Mouse (Mus musculus): Measurements from ENCODE around the gene Usf3. TPM values are rescaled to one million over a fixed set of nuclear protein-coding genes. Genes with fewer than 3 reads are reported as not detected.

The Usf3 gene
- total and polyA plus RNA-seq, 3 experiments: 4.0 to 8.5 (median 5.2) TPM

- in situ Hi-C loops (cut with MboI; ENCODE audit: low pct_ligation_motif_present, low pct_unique_long_range_greater_than_20kb, low sequenced_read_pairs) (no loop called here), dilution Hi-C loops (cut with MboI; ENCODE audit: extremely low pct_ligation_motif_present, extremely low pct_unique_long_range_greater_than_20kb, low sequenced_read_pairs) (no loop called here)
- H3K36me3 ChIP-seq (replicated peaks in 1 of 2; ENCODE audit: control insufficient read depth in 1 of 2, insufficient read depth in 1 of 2, low read length in 1 of 2): peaks cover 25 to 87% of the 10 kb centered on the region in 2 experiments
- H3K79me2 ChIP-seq (replicated peaks; ENCODE audit: control insufficient read depth, extremely low read depth, insufficient read depth, poor library complexity, severe bottlenecking): no peaks in the 10 kb centered on the region
- TF ChIP-seq IRF4 (IDR thresholded peaks at IDR 0.05; ENCODE audit: low read depth, low read length) (no peak), SMC3 (IDR thresholded peaks at IDR 0.05; ENCODE audit: low read depth, low read length) (no peak), MYC (IDR thresholded peaks at IDR 0.05; ENCODE audit: low read depth, low read length) (no peak), POLR2AphosphoS2 (IDR thresholded peaks at IDR 0.05; ENCODE audit: low read depth, low read length) (no peak)
- H3K27ac ChIP-seq (ENCODE audit: insufficient read depth, low read depth): no peak overlapping the region
- no peak for DNase-seq (ENCODE audit: extremely low read depth)
- no peak overlapping the region for H3K9ac ChIP-seq (ENCODE audit: insufficient read depth, low read depth)
- no peaks in the 10 kb centered on the region for H3K27me3 ChIP-seq (replicated peaks)
- H3K4me3 ChIP-seq (replicated peaks in 1 of 3; ENCODE audit: low read depth in 2 of 3, low read length in 2 of 3, poor library complexity in 1 of 3): no peak overlapping the region
- no peaks in the 10 kb centered on the region for H3K9me3 ChIP-seq (replicated peaks; ENCODE audit: low read length)
- H3K4me1 ChIP-seq (ENCODE audit: control insufficient read depth in 1 of 2, insufficient read depth in 2 of 2): peaks cover 4 to 18% of the 10 kb centered on the region in 2 experiments; a peak in 3 of 4 replicates
- H3K4me2 ChIP-seq (ENCODE audit: insufficient read depth, low read depth, poor library complexity, severe bottlenecking): no peak overlapping the region
These were observed 43.4 kb downstream of the Usf3 start for GRCm38 (mm10) chr16:44216417-44216816.

GRCm38 (mm10) chr16:44221463-44221862 is 48.4 kb downstream of the Usf3 start:
- Histone ChIP-seq H3K9ac (ENCODE audit: insufficient read depth, low read depth) (no peak overlapping the region), H3K36me3 (replicated peaks in 1 of 2; ENCODE audit: control insufficient read depth in 1 of 2, insufficient read depth in 1 of 2, low read length in 1 of 2) (peaks cover 11 to 47% of the 10 kb centered on the region in 2 experiments), H3K4me1 (ENCODE audit: control insufficient read depth in 1 of 2, insufficient read depth in 2 of 2) (peaks cover 9 to 15% of the 10 kb centered on the region in 2 experiments; a peak in 3 of 4 replicates), H3K4me3 (replicated peaks in 1 of 3; ENCODE audit: low read depth in 2 of 3, low read length in 2 of 3, poor library complexity in 1 of 3) (no peak overlapping the region), H3K9me3 (replicated peaks; ENCODE audit: low read length) (no peaks in the 10 kb centered on the region), H3K27me3 (replicated peaks) (no peaks in the 10 kb centered on the region), H3K4me2 (ENCODE audit: insufficient read depth, low read depth, poor library complexity, severe bottlenecking) (no peak overlapping the region), H3K27ac (ENCODE audit: insufficient read depth, low read depth) (no peak overlapping the region), H3K79me2 (replicated peaks; ENCODE audit: control insufficient read depth, extremely low read depth, insufficient read depth, poor library complexity, severe bottlenecking) (no peaks in the 10 kb centered on the region)
- TF ChIP-seq TCF12 (IDR thresholded peaks at IDR 0.05; ENCODE audit: low read depth, low read length) (no peak), BHLHE40 (IDR thresholded peaks at IDR 0.05; ENCODE audit: low read depth, low read length) (peak; percentile 71), ETS1 (conservative IDR thresholded peaks at IDR 0.05; ENCODE audit: low read depth, low read length) (no peak), MAX (IDR thresholded peaks at IDR 0.05; ENCODE audit: low read length) (peak; percentile 51; the same call in 1 of the 2 replicates), JUN (IDR thresholded peaks at IDR 0.05; ENCODE audit: insufficient read depth, low read depth, low read length) (peak; percentile 64), ELF1 (IDR thresholded peaks at IDR 0.05; ENCODE audit: low read depth, low read length) (peak; percentile 49; the same call in 1 of the 2 replicates), JUND (conservative IDR thresholded peaks at IDR 0.05; ENCODE audit: low read depth, low read length) (peak; percentile 74), USF2 (conservative IDR thresholded peaks at IDR 0.05; ENCODE audit: low read depth, low read length) (no peak), MEF2A (IDR thresholded peaks at IDR 0.05; ENCODE audit: borderline replicate concordance, low read depth, low read length) (peak; percentile 86)
- dilution Hi-C loops (cut with MboI; ENCODE audit: extremely low pct_ligation_motif_present, extremely low pct_unique_long_range_greater_than_20kb, low sequenced_read_pairs): no loop called here
- in situ Hi-C loops (cut with MboI; ENCODE audit: low pct_ligation_motif_present, low pct_unique_long_range_greater_than_20kb, low sequenced_read_pairs): no loop called here
- peak; percentile 29 for DNase-seq (ENCODE audit: extremely low read depth)

Data from CH12.LX (cell line).